Mouse (Mus musculus) olfactory bulb, adult 2 months (tissue): Measurements from ENCODE around the gene Gtf2i.

Experiments
- CTCF ChIP-seq: fragments of 200-500 bp; IDR thresholded peaks from 2 replicates; pipeline ENCODE4 v1.5.1; 2012; ENCODE audit warnings: low read depth, mild to moderate bottlenecking, low read length, moderate library complexity; ENCODE audit not compliant: insufficient read depth
- POLR2A ChIP-seq: fragments of 200-500 bp; IDR thresholded peaks from 2 replicates; pipeline ENCODE4 v1.6.1; 2012; ENCODE audit warnings: mild to moderate bottlenecking, low read depth, low read length, moderate library complexity; ENCODE audit not compliant: insufficient read depth

GRCm38 (mm10) chr5:134273761-134274160 is 40.8 kb downstream of the Gtf2i start:
- TF ChIP-seq CTCF (no peak), POLR2A (no peak)
